Mouse (Mus musculus): ENCODE results near the gene Fbxo6. TPM values are rescaled to one million over a fixed set of nuclear protein-coding genes. Genes with fewer than 3 reads are reported as not detected.

Gene Fbxo6
- polyA plus RNA-seq (2014; fragmentation: Illumina TruSeq; extraction: RNeasy Lipid Tissue Mini Kit (QIAGEN cat#74804)), result 0.43 TPM

DNA sequence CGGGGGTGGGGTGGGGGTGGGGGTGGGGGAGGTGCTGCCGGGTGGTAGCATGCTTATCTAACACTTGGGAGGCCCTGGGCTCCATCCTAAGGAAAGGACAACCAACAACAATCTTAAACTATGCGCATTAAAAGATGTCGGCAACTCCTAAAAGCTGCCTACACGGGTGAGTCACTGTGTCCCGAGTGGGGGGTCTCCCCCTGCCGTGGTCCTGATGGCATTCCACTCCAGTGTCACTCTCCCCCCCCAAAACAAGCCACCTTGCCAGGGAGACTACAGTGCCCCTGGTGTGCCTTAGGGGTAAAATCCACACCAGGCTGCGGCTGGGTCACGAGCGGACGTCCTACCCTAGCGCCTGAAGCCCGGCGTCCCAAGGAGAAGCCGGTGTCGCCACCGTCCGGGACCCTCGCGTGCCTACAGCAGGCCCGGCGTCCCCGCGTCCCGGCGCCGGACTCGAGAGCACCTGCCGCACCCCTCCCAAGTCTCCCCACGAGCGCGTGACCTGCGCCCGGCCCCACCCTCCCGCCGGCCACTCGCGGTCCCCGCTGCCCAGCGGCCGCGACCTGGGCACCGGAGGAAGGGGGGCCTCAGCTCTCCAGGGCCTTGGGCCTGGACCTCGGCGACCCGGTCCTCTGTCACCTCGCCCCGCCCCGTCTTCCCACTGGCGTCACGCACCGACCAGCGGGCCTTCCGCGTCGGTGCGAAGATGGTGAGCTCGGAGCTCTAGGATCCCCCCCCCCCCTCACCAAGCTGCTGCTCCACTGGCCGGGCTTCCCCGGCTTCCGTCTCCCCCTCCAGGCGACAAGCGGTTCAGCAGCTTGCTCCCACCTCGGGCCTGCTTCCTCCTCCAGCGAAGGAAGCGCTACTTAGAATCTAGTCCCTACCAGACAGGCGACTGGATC, at the start of gene Fbxo6:
Fbxo6 (minus strand) TSS at position 874 of the 902 bp plus-strand sequence.

DNA sequence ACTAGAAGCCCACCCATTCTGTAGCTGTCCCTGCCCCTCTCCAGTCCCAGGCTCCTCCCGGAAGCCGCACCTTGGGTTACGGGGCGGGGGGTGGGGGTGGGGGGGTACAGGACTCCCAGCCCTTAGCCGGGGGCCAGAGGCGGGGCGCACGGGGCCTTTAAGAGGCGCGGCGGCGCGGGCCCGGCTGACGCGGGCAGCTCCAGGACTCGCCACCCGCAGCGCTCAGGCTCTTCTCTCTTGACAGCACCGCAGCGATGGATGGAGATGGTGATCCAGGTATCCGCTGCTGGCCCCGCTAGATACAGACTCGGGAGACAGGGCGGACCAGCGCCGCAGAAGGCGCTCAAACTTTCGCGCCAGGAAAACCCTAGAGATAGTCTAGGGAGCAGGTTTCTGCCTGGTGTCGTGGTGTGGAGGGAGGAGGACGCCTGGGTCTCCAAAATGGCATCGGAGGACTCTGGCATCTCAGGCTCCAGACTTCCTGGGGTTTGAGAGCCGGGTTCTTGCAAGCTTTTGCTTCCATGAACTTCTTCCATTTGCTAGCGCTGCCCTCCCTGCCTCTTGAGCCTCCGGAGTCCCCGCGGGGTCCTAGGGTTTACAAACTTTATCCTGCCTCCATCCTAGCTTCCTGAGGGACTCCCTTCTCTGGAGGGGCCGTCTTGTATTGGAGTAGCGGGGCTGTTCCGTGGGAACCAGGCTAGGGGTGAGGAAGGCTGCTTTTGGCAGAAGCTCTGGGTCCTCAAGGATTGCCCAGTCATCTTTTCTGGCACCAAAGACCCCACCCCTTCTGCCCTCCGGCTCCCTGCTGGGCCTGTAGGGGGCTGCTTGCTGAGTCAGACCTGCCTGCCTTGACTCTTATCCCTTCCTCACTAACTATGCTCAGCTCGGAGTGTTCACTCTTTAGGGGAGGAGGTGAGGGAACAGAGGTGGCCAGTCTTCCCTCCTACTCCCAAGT, 8.8 kb upstream of the Fbxo6 start, which contains the start of the genes Fbxo44 and Fbxo2:
Fbxo44 (minus strand) TSS at position 47 of the 955 bp plus-strand sequence.
Fbxo2 (plus strand) TSS at position 186 of the 955 bp plus-strand sequence.

GRCm38 (mm10) chr4:148130561-148131413, 21.2 kb downstream of the Fbxo6 start, which contains the start of gene Draxin:
Gene Draxin, minus strand, starts transcription at chr4:148130698.

GRCm38 (mm10) chr4:148130133-148130532, 21.8 kb downstream of the Fbxo6 start, which contains the start of gene Mad2l2:
Gene Mad2l2, plus strand, starts transcription at chr4:148130384.

Other genes starting within 250 kb of the Fbxo6 start
- 11.8 TPM for gene Mfn2, start 247.4 kb downstream of the Fbxo6 start, polyA plus RNA-seq (2014; fragmentation: Illumina TruSeq; extraction: RNeasy Lipid Tissue Mini Kit (QIAGEN cat#74804))
- gene Plod1, start 215.4 kb downstream of the Fbxo6 start, polyA plus RNA-seq (2014; fragmentation: Illumina TruSeq; extraction: RNeasy Lipid Tissue Mini Kit (QIAGEN cat#74804)), result 3.3 TPM
- gene 2510039O18Rik, start 211.2 kb downstream of the Fbxo6 start, polyA plus RNA-seq (2014; fragmentation: Illumina TruSeq; extraction: RNeasy Lipid Tissue Mini Kit (QIAGEN cat#74804)), result 10.2 TPM
- gene Nppb, start 166.4 kb downstream of the Fbxo6 start, polyA plus RNA-seq (2014; fragmentation: Illumina TruSeq; extraction: RNeasy Lipid Tissue Mini Kit (QIAGEN cat#74804)), result not detected
- not detected for gene Nppa, start 151.4 kb downstream of the Fbxo6 start, polyA plus RNA-seq (2014; fragmentation: Illumina TruSeq; extraction: RNeasy Lipid Tissue Mini Kit (QIAGEN cat#74804))
- gene Clcn6, start 113.3 kb downstream of the Fbxo6 start, polyA plus RNA-seq (2014; fragmentation: Illumina TruSeq; extraction: RNeasy Lipid Tissue Mini Kit (QIAGEN cat#74804)), result 3.2 TPM
- gene Mthfr, start 113.1 kb downstream of the Fbxo6 start, polyA plus RNA-seq (2014; fragmentation: Illumina TruSeq; extraction: RNeasy Lipid Tissue Mini Kit (QIAGEN cat#74804)), result 2.0 TPM
- 12.6 TPM for gene Agtrap, start 64.1 kb downstream of the Fbxo6 start, polyA plus RNA-seq (2014; fragmentation: Illumina TruSeq; extraction: RNeasy Lipid Tissue Mini Kit (QIAGEN cat#74804))
- gene Mad2l2, start 21.8 kb downstream of the Fbxo6 start, polyA plus RNA-seq (2014; fragmentation: Illumina TruSeq; extraction: RNeasy Lipid Tissue Mini Kit (QIAGEN cat#74804)), result 2.3 TPM
- not detected for gene Draxin, start 21.4 kb downstream of the Fbxo6 start, polyA plus RNA-seq (2014; fragmentation: Illumina TruSeq; extraction: RNeasy Lipid Tissue Mini Kit (QIAGEN cat#74804))
- 0.97 TPM for gene Fbxo44, start 8.3 kb upstream of the Fbxo6 start, polyA plus RNA-seq (2014; fragmentation: Illumina TruSeq; extraction: RNeasy Lipid Tissue Mini Kit (QIAGEN cat#74804))
- not detected for gene Fbxo2, start 8.5 kb upstream of the Fbxo6 start, polyA plus RNA-seq (2014; fragmentation: Illumina TruSeq; extraction: RNeasy Lipid Tissue Mini Kit (QIAGEN cat#74804))
- gene Disp3, start 135.8 kb upstream of the Fbxo6 start, polyA plus RNA-seq (2014; fragmentation: Illumina TruSeq; extraction: RNeasy Lipid Tissue Mini Kit (QIAGEN cat#74804)), result not detected